Mouse (Mus musculus): Measurements from ENCODE around the gene Trim37. TPM values are rescaled to one million over a fixed set of nuclear protein-coding genes. Genes with fewer than 3 reads are reported as not detected.

Trim37 gene
- total RNA-seq (2021) (10 to 100 TPM; 13.4 to 16.6 TPM), polyA plus RNA-seq (2012; rRNA removed) (1.2 and 1.9 TPM in 2 replicates)
- long read RNA-seq, full-length matches to known transcripts, result 12 of 25 reads
- long read RNA-seq, partial matches to known transcripts, result 4 of 25 reads
- long read RNA-seq, other reads (novel, unspliced or antisense), result 9 of 25 reads

GRCm38 (mm10) chr11:87126824-87127816 lies at the start of gene Trim37:
TSS of gene Trim37 (plus strand) at chr11:87127077.
- peak; percentile 93 for DNase-seq

DNA sequence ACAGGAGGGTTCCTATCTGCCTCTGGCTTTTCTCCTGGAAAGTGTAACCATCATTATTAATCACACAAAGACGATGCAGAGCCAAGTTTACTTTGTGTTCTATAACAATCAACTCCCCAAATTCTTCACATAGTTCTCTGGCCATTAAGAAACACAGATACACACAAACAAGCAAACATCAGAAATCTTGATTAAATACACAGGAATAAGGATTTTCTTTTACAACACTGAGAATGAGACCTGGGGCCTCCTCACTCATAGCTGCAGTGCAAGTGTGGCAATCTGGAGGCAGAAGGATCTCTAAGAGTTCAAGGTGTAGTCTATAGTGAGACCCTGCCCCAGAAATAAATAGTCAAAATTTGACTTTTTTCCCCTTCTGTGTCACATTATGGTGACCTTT lies 43.2 kb upstream of the Trim37 start:
- no peak for DNase-seq

DNA sequence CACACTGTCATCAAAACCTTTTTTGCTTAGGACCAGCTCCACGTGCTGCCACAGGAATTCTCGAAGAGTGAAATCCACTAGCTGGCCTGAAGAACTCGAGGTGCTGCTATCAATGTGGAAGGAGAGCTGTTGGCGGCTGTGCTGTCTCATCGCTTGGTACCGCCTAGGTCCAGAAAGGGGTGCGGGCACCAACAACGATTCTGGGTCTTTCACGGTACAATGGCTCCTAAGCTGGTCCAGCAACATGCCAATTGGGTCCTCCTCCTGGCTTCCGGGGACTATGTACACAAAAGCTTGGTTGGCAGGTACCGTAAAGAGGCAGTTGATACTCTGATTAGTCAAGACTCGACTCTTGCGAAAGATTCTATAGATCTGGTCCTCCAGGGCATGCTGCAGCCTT lies 41.4 kb upstream of the Trim37 start:
- DNase-seq, result no peak

DNA sequence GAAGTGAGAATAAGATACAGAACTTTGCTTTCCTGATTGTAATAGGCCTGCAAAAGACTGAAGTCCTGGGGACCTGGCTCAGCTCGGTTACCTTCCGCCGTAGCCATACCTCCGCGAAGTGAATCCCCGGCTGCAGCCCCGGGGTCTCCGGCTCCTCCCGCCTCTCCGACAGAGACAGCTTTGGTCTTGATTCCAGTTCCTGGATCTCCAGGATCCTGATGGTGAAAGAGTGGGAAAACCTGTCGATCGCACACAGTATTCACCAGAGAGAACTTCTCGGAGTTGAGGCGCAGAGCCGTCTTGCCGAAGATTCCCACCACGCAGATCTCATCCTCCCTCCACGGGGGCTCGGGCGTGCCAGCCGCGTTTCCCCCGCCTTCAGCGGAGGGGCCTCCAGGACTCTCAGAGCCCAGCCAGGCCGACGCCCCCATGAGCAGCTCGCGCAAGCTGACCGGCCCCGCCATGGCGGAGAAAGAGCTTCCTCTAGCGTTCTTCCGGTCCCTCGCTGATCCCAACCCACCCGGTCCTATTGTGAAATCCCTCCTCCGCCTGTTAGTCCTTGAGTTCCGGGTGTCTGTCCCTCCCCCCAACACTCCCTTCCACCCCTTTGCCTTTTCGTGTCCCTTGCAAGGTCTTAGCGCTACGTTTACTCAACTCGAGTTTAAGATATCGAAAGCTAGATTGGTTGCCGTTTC lies 40.4 kb upstream of the Trim37 start, which contains the start of gene Smg8:
Gene Smg8 (minus strand): TSS at position 485 of the 695 bp plus-strand sequence.
- peak; percentile 91 for DNase-seq

- DNase-seq, result no peak
Observed at GRCm38 (mm10) chr11:87087142-87087541, 39.7 kb upstream of the Trim37 start.

- DNase-seq, result no peak
Observed at GRCm38 (mm10) chr11:87108409-87108754, 18.5 kb upstream of the Trim37 start, which contains the start of gene Prr11. TSS of gene Prr11 (minus strand) at chr11:87108708.

DNA sequence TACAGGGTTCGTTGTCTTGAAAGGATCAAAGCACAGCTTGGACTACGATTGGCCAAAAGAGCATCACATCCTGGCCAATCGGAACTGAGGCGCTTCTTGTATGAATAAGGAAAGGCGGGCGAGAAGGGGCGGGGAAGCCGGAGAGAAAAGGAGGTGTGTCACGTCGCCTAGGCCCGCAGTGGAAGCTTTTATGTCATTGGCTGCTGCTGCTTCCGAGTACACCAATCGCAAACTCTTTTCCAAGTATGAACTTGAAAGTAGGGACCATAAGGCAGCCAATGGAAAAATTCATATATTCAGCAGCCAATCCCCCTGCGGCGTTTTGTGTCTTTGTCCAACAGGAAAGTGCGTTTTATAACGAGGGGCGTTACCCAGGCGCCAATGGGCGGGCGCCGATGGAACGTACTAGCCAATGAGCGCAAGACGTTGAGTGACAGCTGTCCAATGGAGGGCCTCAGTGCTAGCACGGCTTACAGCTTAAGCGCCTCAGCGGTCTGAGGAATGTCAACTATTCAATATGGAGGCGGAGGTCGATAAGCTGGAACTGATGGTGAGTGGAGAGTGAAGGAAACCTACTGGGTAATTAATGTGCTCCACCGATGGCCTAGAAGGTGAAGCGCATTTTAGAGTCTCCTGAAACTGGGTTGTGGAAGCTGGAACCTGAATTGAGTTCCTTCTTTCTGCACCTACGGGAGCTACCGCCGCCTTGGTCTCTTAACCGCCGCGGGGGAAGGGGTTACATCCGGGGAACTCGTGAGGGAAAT lies 17.9 kb upstream of the Trim37 start, which contains the start of gene Ska2:
Gene Ska2 (plus strand): TSS at position 480 of the 764 bp plus-strand sequence.
- peak; percentile 98 for DNase-seq

- peak; percentile 45 for DNase-seq
Observed at GRCm38 (mm10) chr11:87109519-87110171, 17.2 kb upstream of the Trim37 start.

DNA sequence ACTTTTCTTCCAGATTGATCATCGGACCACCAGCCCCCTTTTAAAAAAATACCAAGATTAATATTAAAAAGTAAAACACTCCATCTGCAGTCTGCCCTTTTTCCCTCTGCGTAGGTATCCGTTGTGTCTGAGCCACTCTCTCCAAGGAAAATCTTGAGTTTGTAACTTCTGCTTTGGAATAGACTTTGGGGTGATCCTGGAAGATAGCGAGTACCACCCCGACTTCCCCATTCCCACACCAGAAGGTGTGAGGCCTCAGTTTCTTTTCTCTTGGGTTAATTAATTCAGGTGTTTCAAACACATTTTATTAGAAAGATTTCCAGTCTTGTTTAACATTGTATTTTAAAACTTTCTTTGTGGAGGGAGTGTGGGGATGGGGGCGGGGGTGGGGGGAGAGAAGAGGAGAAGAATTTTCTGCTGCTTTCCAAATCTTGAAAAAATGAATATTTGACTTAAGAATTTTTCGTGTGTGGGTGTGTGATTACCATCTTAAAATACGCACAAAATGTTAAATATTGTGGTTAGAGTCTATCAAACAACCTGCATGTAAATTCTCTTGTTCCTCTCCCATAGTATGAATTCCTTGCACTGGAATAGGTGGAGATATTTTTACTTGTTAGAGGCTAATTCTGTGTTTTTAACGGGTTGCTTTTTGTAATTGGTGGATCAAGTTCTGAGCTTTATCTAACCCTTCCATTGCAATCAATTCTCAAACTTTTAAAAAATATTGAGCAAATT lies 16.5 kb upstream of the Trim37 start:
- DNase-seq, result no peak

GRCm38 (mm10) chr11:87121864-87122263 lies 5.0 kb upstream of the Trim37 start:
- no peak for DNase-seq

GRCm38 (mm10) chr11:87125562-87125961 lies 1.3 kb upstream of the Trim37 start:
- no peak for DNase-seq

DNA sequence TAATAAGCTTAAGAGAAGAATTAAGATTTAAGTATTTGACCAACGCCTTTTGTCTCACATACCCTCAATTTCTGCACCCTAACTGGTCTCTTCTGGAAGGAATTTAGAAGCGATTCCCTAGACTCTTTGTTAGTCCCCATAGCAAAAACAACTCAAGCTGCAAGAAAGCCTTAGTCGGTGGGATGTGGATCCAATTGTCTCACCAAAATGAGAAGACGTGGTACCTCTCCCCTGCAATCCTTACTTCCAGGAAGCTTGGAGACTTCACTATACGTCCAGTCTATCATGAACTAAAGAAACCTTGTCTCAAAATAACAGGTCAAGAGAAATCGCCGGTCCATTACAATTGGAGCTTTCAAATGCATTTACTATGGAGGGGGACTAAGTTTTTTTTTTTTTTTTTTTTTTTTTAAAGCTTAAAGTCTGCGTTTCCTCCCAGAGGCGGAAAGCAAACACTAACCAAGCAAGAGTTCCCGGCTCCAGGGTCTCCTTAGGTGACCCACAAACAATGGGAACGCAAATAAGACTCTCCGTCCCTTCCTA lies 525 bp upstream of the Trim37 start:
- no peak for DNase-seq

DNA sequence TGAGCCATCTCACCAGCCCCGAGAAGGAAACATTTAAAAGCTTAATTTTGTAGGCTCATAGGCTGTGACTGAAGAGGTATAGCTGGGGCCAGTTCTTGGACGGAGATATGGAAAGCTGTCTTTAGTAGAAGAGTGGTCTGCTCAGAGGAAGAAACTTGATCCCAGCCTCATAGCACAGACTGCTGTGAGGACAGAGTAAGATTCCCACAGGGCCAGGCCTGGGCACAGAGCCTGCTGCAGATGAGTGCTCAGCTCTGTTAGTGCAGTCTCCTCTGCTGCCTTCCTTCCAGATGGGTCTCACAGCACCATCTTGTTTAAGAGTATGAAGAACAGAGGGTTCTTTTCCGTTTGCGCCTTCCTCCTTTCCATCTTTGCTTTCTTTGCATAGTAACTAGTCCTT lies 9.4 kb downstream of the Trim37 start:
- DNase-seq, result no peak

GRCm38 (mm10) chr11:87158012-87158411 lies 31.1 kb downstream of the Trim37 start:
- DNase-seq, result no peak

GRCm38 (mm10) chr11:87162687-87163086 lies 35.8 kb downstream of the Trim37 start:
- DNase-seq, result no peak

GRCm38 (mm10) chr11:87163751-87164150 lies 36.9 kb downstream of the Trim37 start:
- no peak for DNase-seq

GRCm38 (mm10) chr11:87173625-87174024 lies 46.7 kb downstream of the Trim37 start:
- no peak for DNase-seq

DNA sequence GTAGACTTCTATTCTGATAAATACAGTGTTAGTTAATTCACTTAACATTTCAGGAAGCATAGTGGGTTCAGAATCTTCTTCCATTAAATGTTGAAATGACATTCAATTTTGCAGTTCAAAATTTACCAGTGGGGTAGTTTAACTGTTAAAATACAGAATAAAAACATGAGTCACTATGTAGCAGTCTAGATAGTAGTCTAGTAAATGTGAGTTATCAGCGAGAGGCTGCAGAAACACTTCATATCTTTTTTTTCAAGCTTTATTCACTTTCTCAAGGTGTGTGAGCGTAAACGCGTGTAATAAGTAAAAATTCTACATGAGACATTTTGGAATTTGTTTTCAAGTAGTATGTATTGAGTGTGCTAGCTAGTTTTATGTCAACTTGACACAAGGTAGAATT lies 48.2 kb downstream of the Trim37 start:
- DNase-seq, result no peak

- DNase-seq, result no peak
Observed at GRCm38 (mm10) chr11:87212313-87212712, 85.4 kb downstream of the Trim37 start.

DNA sequence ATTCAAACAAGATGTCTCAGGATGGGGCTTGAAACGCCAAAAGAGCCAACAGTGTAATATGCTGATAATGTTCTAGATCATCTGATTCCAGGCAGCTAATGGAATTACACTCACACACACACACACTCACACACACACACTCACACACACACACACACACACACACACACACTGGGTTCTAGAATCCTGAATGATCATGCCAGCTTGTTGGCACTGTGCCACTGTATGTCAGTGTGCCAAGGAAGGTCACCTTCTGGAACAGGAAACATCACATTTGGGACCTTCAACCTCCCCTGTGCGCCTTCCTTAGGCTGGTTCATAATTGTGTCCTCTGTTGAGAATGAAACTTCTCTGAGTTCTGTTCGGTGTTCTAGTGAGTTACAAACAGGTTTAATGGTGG lies 95.8 kb downstream of the Trim37 start:
- DNase-seq, result no peak
